Mouse (Mus musculus): ENCODE data around the gene Mup13. TPM values are rescaled to one million over a fixed set of nuclear protein-coding genes. Genes with fewer than 3 reads are reported as not detected.
"Not testable (repeated sequence)": the region's sequence is repeated elsewhere in the genome, so short reads cannot be mapped to it uniquely, and the experiment has no call there.

Gene Mup13
- not detected in 2 replicates for polyA plus RNA-seq (2014; fragmentation: Nextera tagmentation; extraction: Ambion mirVana)

- H3K4me1 ChIP-seq (ENCODE audit: control insufficient read depth, insufficient read depth, low read length); H3K27ac ChIP-seq (ENCODE audit: low read depth, low read length); H3K9ac ChIP-seq (ENCODE audit: low read length); H3K9me3 ChIP-seq (ENCODE audit: control insufficient read depth, low read length); ATAC-seq (ENCODE audit: insufficient read depth, low FRiP score, low TSS enrichment); H3K4me2 ChIP-seq (ENCODE audit: low read depth); DNase-seq (ENCODE audit: low spot score); H3K36me3 ChIP-seq (ENCODE audit: control insufficient read depth, insufficient read depth, low read length); H3K27me3 ChIP-seq (ENCODE audit: control insufficient read depth, insufficient read depth, low read length); H3K4me3 ChIP-seq (ENCODE audit: low read depth, low read length): not testable (repeated sequence)
- WGBS, result 84% methylated on average over 4 of the region's 4 CpGs
These were observed at the start of gene Mup13 for GRCm38 (mm10) chr4:61228186-61228585. TSS of gene Mup13 (minus strand) at chr4:61228286.

Other genes starting within 250 kb of the Mup13 start
- gene Mup14, start 75.7 kb upstream of the Mup13 start, polyA plus RNA-seq (2014; fragmentation: Nextera tagmentation; extraction: Ambion mirVana), result 2.7 and 3.4 TPM in 2 replicates
- 0.80 TPM in 1 of 2 replicates, not detected in the other for gene Mup15, start 211.5 kb upstream of the Mup13 start, polyA plus RNA-seq (2014; fragmentation: Nextera tagmentation; extraction: Ambion mirVana)

Measured in neural tube, embryonic 11.5 days (tissue).